Mouse (Mus musculus) hindbrain, embryonic 12.5 days (tissue): ENCODE results near the gene Nfia. TPM values are rescaled to one million over a fixed set of nuclear protein-coding genes. Genes with fewer than 3 reads are reported as not detected.
A peak's percentile ranks its signal among the peaks of the same experiment; 100 is the strongest.

ENCODE experiments used
- ATAC-seq: fragments of 200-750 bp; cut with Nextera tagmentation; 2 replicates; pipeline ENCODE4 v1.8.0; 2017; ENCODE audit warnings: moderate TSS enrichment; ENCODE audit not compliant: low FRiP score
- H3K27ac ChIP-seq: fragments of 300-500 bp; sonication (generic); 2 replicates; pipeline ENCODE4 v1.5.1; 2016; ENCODE audit warnings: mild to moderate bottlenecking
- H3K27me3 ChIP-seq: fragments of 300-500 bp; sonication (generic); 2 replicates; pipeline ENCODE4 v1.6.1; 2016; ENCODE audit warnings: mild to moderate bottlenecking
- H3K36me3 ChIP-seq: fragments of 300-500 bp; sonication (generic); 2 replicates; pipeline ENCODE4 v1.6.1; 2016; ENCODE audit warnings: mild to moderate bottlenecking
- H3K4me1 ChIP-seq: fragments of 300-500 bp; sonication (generic); 2 replicates; pipeline ENCODE4 v1.6.1; 2016
- H3K4me2 ChIP-seq: fragments of 300-500 bp; sonication (generic); replicated peaks from 2 replicates; pipeline ENCODE4 v1.6.1; 2016; ENCODE audit warnings: mild to moderate bottlenecking
- H3K4me3 ChIP-seq: fragments of 300-500 bp; sonication (generic); 2 replicates; pipeline ENCODE4 v1.5.1; 2016; ENCODE audit warnings: mild to moderate bottlenecking
- H3K9ac ChIP-seq: fragments of 300-500 bp; sonication (generic); 2 replicates; pipeline ENCODE4 v1.6.1; 2016; ENCODE audit warnings: mild to moderate bottlenecking, moderate library complexity
- H3K9me3 ChIP-seq: fragments of 300-500 bp; sonication (generic); replicated peaks from 2 replicates; pipeline ENCODE4 v1.6.1; 2016; ENCODE audit warnings: mild to moderate bottlenecking
- WGBS: fragments of 180-500 bp; shearing (Covaris S2); methylation state at CpG from one replicate; pipeline ENCODE4 v1.1.7; 2016; 5-methylcytosine and 5-hydroxymethylcytosine counted together
- polyA plus RNA-seq: library from polyadenylated mRNA; unstranded; fragments of >200 nt; fragmentation: Nextera tagmentation; extraction: Ambion mirVana; gene quantifications from 2 replicates; pipeline ENCODE4 v1.2.1, GENCODE M21; 2016

The Nfia gene
- polyA plus RNA-seq: 58.4 and 62.7 TPM in 2 replicates

- ATAC-seq: no peak
- under 1% methylated on average over 9 of the region's 9 CpGs for WGBS
Measured at GRCm38 (mm10) chr4:97772641-97773040, at the start of gene Nfia. Nfia (plus strand) TSS chr4:97772734.

GRCm38 (mm10) chr4:97723374-97723773 is 49.2 kb upstream of the Nfia start:
- Histone ChIP-seq H3K27me3 (no peaks in the 10 kb centered on the region), H3K4me1 (no peaks in the 10 kb centered on the region), H3K4me3 (no peak overlapping the region), H3K36me3 (no peaks in the 10 kb centered on the region), H3K9ac (no peak overlapping the region), H3K9me3 (no peaks in the 10 kb centered on the region), H3K4me2 (no peak overlapping the region), H3K27ac (no peak overlapping the region)
- no peak for ATAC-seq
- WGBS: 85% methylated on average over 6 of the region's 6 CpGs

More at GRCm38 (mm10) chr4:97772641-97773040, at the start of gene Nfia:
- peaks cover 25% of the 10 kb centered on the region for H3K4me1 ChIP-seq
- no peaks in the 10 kb centered on the region for H3K36me3 ChIP-seq
- H3K9me3 ChIP-seq: no peaks in the 10 kb centered on the region
- H3K27ac ChIP-seq: peak within 1 kb of the TSS; percentile 93
- peak within 1 kb of the TSS; percentile 84 for H3K4me2 ChIP-seq
- peak within 1 kb of the TSS; percentile 44 for H3K4me3 ChIP-seq
- peak within 1 kb of the TSS; percentile 55 for H3K9ac ChIP-seq
- H3K27me3 ChIP-seq: peaks cover 4% of the 10 kb centered on the region; the same call in 1 of the 2 replicates

- no peak for ATAC-seq
- H3K4me3 ChIP-seq: no peak overlapping the region
- H3K9me3 ChIP-seq: no peaks in the 10 kb centered on the region
- H3K27ac ChIP-seq: no peak overlapping the region
- H3K4me1 ChIP-seq: no peaks in the 10 kb centered on the region
- no peaks in the 10 kb centered on the region for H3K27me3 ChIP-seq
- 92% methylated on average over 4 of the region's 4 CpGs for WGBS
- no peak overlapping the region for H3K4me2 ChIP-seq
- no peak overlapping the region for H3K9ac ChIP-seq
- no peaks in the 10 kb centered on the region for H3K36me3 ChIP-seq
Measured at GRCm38 (mm10) chr4:97728520-97728919, 44.0 kb upstream of the Nfia start.

GRCm38 (mm10) chr4:97729999-97730398 is 42.5 kb upstream of the Nfia start:
- ATAC-seq: no peak
- H3K4me2 ChIP-seq: no peak overlapping the region
- H3K9me3 ChIP-seq: no peaks in the 10 kb centered on the region
- H3K4me3 ChIP-seq: no peak overlapping the region
- H3K4me1 ChIP-seq: no peaks in the 10 kb centered on the region
- 79% methylated on average over 6 of the region's 6 CpGs for WGBS
- H3K36me3 ChIP-seq: no peaks in the 10 kb centered on the region
- H3K9ac ChIP-seq: no peak overlapping the region
- H3K27ac ChIP-seq: no peak overlapping the region
- H3K27me3 ChIP-seq: no peaks in the 10 kb centered on the region

GRCm38 (mm10) chr4:97730416-97730815 is 42.1 kb upstream of the Nfia start:
- Histone ChIP-seq H3K9ac (no peak overlapping the region), H3K27ac (no peak overlapping the region), H3K27me3 (no peaks in the 10 kb centered on the region), H3K36me3 (no peaks in the 10 kb centered on the region), H3K4me3 (no peak overlapping the region), H3K4me1 (no peaks in the 10 kb centered on the region), H3K4me2 (no peak overlapping the region), H3K9me3 (no peaks in the 10 kb centered on the region)
- WGBS: 87% methylated on average over 3 of the region's 3 CpGs
- ATAC-seq: no peak

- Histone ChIP-seq H3K4me3 (no peak overlapping the region), H3K4me2 (no peak overlapping the region), H3K27ac (no peak overlapping the region), H3K36me3 (no peaks in the 10 kb centered on the region), H3K4me1 (no peaks in the 10 kb centered on the region), H3K9me3 (no peaks in the 10 kb centered on the region), H3K9ac (no peak overlapping the region), H3K27me3 (no peaks in the 10 kb centered on the region)
- WGBS: 43% methylated on average over 1 of the region's 1 CpGs
- no peak for ATAC-seq
Measured at GRCm38 (mm10) chr4:97733392-97733791, 39.1 kb upstream of the Nfia start.

- peaks cover 9% of the 10 kb centered on the region for H3K4me1 ChIP-seq
- H3K36me3 ChIP-seq: no peaks in the 10 kb centered on the region
- H3K9ac ChIP-seq: no peak overlapping the region
- no peak overlapping the region for H3K4me2 ChIP-seq
- H3K27ac ChIP-seq: no peak overlapping the region
- 72% methylated on average over 5 of the region's 5 CpGs for WGBS
- H3K9me3 ChIP-seq: no peaks in the 10 kb centered on the region
- no peak for ATAC-seq
- H3K27me3 ChIP-seq: no peaks in the 10 kb centered on the region
- H3K4me3 ChIP-seq: no peak overlapping the region
Measured at GRCm38 (mm10) chr4:97743932-97744331, 28.6 kb upstream of the Nfia start.

- Histone ChIP-seq H3K27ac (no peak overlapping the region), H3K9ac (peak overlapping the region; percentile 53), H3K4me1 (peaks cover 9% of the 10 kb centered on the region), H3K36me3 (no peaks in the 10 kb centered on the region), H3K4me3 (peak overlapping the region; percentile 34), H3K4me2 (peak overlapping the region; percentile 71), H3K27me3 (no peaks in the 10 kb centered on the region), H3K9me3 (no peaks in the 10 kb centered on the region)
- WGBS: 8% methylated on average over 32 of the region's 32 CpGs
- peak; percentile 87 for ATAC-seq
Measured at GRCm38 (mm10) chr4:97745296-97746105, 27.0 kb upstream of the Nfia start.

GRCm38 (mm10) chr4:97746106-97746900 is 26.2 kb upstream of the Nfia start:
- ATAC-seq: peak; percentile 39

GRCm38 (mm10) chr4:97750401-97750800 is 22.1 kb upstream of the Nfia start:
- Histone ChIP-seq H3K9ac (no peak overlapping the region), H3K4me3 (no peak overlapping the region), H3K36me3 (no peaks in the 10 kb centered on the region), H3K27me3 (peaks cover 36% of the 10 kb centered on the region), H3K4me2 (no peak overlapping the region), H3K9me3 (no peaks in the 10 kb centered on the region), H3K27ac (no peak overlapping the region), H3K4me1 (peaks cover 32% of the 10 kb centered on the region)
- ATAC-seq: no peak
- 53% methylated on average over 4 of the region's 4 CpGs for WGBS

More at GRCm38 (mm10) chr4:97746106-97746900, 26.2 kb upstream of the Nfia start:
- Histone ChIP-seq H3K36me3 (no peaks in the 10 kb centered on the region), H3K4me3 (peak overlapping the region; percentile 34), H3K27ac (no peak overlapping the region), H3K9ac (peak overlapping the region; percentile 53), H3K27me3 (no peaks in the 10 kb centered on the region), H3K4me2 (peak overlapping the region; percentile 71), H3K9me3 (no peaks in the 10 kb centered on the region), H3K4me1 (peaks cover 16% of the 10 kb centered on the region)
- WGBS: 7% methylated on average over 19 of the region's 19 CpGs

- H3K4me2 ChIP-seq: peak overlapping the region; percentile 71
- H3K9me3 ChIP-seq: no peaks in the 10 kb centered on the region
- H3K36me3 ChIP-seq: no peaks in the 10 kb centered on the region
- H3K4me1 ChIP-seq: peaks cover 27% of the 10 kb centered on the region
- peaks cover 43% of the 10 kb centered on the region for H3K27me3 ChIP-seq
- H3K27ac ChIP-seq: peak overlapping the region; percentile 48; the same call in 1 of the 2 replicates
- 1% methylated on average over 20 of the region's 20 CpGs for WGBS
- ATAC-seq: peak; percentile 78
- peak overlapping the region; percentile 67 for H3K9ac ChIP-seq
- H3K4me3 ChIP-seq: peak overlapping the region; percentile 39
Measured at GRCm38 (mm10) chr4:97751030-97751482, 21.5 kb upstream of the Nfia start.
